Mouse (Mus musculus) urinary bladder, adult 18-20 months (tissue): ENCODE measurements at regions not wholly inside any gene's neighbourhood (a gene's known extent, or its start where the extent isn't known, plus 50 kb on each side); places are given as distances from the start of the nearest gene placed in this dataset.

Experiments
- DNase-seq, 2 experiments: peaks; one replicate each; pipeline ENCODE4 v3.0.0; 2022; ENCODE audit warnings: low spot score in 2 of 2, mixed read lengths in 2 of 2

GRCm38 (mm10) chr11:117036977-117037376 lies 78.0 kb upstream of the Sec14l1 start:
- no peak for DNase-seq

GRCm38 (mm10) chr11:117038282-117039106 lies 76.5 kb upstream of the Sec14l1 start:
- DNase-seq, result no peak

DNA sequence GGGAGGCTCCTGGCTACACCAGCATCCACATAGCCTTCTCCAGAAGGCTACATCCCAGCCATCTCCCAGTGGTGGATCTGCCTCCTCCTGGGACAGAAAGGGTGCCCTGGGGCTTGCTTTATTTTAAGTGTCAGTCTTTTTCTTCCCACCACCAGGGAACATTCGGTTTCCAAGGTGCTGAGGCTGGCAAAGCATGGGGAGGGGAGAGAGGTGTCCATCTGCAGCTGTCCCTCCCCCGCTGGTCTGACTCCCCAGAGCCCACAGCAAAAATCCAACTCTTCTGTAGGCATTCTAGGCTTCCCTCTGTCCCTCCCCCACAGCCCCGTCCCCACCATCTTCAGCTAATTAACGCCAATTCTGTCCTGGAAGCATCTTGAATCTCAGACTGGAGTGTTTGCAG lies 74.1 kb upstream of the Sec14l1 start:
- no peak for DNase-seq

DNA sequence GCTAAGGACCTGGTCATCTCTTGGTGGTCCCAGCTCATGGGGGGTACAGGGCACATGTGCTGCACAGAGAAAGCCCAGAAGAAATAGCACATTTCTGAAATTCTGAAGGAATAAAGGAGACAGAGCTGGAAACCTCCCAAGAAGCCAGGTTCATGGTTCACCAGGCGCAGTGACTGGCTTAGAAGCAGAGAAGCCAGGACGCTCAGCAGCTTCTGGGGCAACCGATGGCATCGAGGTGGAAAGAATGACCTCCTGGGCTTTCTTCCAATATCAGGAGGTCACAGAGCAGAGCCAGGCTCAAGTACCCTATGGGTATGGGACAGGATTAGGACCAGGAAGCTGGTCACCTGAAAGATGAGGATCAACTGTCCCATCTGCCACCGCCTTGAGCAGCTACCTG lies 72.6 kb upstream of the Sec14l1 start:
- no peak for DNase-seq

DNA sequence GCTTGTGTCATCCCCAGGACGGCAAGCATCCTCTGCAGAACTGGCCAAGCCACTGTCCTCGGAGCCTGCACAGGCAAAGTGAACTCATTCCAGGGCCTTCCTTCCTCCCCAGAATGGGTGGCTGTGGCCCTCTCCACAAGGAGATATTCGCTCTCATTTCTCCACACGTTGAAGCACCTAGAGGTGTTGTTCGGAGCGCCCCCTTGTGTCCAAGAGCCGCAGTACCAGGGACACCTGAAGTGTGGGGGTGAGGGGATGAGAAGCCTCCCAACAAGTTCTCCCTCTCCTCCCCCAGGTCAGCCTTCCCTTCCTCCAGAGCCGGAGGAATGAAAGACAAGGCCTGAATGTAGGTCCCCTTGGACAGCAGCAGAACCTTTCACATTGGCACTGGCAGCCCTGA lies 71.4 kb upstream of the Sec14l1 start:
- peak; percentile 35 to 69 for DNase-seq

DNA sequence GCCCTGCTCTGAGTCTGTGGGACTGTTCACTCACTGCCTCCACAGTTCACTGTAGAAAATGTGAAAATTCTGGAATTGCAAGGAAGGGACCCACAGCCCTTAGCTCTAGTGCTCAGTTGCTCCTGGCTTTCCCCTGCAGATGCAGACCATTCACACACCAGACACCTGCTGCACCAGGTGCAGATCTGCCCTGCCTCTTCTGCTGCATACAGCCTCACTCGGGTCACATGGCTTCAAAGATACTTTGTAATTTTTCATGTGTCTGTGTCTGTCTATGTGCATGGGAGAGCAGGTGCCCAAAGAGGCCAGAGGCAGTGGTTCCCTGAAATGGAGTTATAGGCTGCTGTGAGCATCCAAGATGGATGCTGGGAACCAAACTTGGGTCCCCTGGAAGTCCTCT lies 70.2 kb upstream of the Sec14l1 start:
- DNase-seq, result no peak

DNA sequence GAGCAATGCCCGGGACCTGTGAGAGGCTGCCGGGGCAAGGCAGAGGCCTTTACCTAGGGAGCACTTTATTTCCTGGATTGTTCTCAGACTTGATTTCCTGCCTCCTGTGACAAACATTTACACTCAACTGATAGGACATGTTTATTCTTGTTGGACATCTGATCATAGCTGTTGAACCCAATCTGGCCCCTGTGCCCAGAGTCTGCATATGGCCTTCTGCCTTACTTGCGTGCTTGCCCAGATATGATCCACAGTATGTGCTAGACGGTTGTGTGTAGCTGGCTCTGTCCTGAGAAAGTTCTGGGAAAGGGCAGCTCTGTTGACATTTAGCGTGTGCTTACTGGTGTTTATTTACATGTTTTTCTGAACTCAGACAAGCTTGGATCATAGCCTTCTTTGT lies 68.3 kb upstream of the Sec14l1 start:
- DNase-seq, result peak in 1 of 2 experiments; percentile 59

GRCm38 (mm10) chr11:117047172-117047950 lies 67.6 kb upstream of the Sec14l1 start:
- no peak for DNase-seq

DNA sequence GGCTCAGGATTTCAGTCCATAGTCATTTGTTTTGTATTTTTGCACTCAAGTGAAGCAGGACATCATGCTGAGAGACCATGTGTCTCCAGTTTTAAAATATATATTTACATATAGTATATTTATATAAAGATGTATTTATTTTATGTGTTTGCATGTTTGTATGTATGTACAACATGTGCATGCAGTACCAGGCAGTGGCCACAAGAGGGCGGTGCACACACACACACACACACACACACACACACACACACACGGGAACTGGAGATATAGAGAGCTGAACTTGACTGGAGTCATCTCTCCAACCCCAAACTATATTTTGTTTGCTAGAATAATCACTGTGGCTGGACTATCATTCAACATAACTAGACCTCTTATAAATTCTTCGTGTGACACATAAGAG lies 66.1 kb upstream of the Sec14l1 start:
- no peak for DNase-seq

DNA sequence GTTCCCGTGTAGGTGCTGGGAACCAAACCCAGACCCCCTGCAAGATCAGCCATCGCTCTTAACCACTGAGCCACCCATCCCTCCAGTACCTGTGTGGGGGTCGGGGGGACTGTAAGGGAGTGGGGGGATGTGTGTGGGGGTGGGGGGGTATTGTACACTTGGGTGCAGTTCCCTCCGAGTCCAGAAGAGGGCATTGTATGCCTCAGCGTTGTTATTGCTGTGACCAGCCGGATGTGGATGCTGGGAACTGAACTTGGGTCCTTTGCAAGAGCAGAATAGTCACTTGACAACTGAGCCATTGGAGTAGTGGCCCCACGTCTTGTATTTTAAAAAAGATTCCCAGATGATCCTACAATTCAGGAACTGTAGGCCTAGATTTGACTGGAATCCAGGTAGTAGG lies 64.2 kb upstream of the Sec14l1 start:
- DNase-seq, result no peak

DNA sequence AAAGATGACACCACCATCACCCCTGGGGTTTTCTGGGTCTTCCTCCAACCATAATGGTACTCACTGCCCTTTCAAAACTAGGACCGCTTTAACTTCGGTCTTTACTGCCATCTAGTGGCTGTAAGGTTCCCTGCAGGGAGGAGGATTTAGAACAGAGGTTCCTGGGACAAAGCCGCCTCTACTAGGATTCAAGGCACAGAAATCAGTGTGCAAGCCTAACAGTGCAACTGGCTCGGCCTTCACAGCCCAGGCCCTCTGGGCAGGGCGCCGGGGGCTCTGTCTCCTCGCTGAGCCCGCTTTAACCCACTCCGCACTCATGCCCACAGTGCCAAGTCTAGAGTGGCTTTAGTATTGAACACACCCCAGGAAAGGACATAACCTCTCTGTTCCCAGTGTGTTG lies 58.0 kb upstream of the Sec14l1 start:
- peak; percentile 42 to 49 for DNase-seq

GRCm38 (mm10) chr11:117057451-117057850 lies 57.5 kb upstream of the Sec14l1 start:
- no peak for DNase-seq

DNA sequence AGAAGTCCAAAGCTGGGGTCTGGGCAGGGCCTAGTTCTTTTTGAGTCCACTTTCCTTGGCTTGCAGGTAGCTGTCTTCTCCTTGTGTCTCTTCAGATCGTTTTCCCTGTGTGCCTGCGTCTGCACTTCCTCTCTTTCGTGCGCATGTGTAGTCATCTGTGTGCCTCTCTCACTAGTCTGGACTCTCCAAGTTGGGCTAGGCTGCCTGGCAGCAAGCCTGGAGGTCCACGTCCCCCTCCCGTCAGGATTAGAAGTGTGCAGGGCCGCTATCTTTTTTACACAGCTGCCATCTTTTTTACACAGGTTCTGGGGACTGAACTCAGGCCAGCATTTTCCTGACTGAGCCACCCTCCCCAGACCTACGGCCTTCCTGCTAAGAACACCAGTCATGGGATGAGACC lies 55.8 kb upstream of the Sec14l1 start:
- no peak for DNase-seq

DNA sequence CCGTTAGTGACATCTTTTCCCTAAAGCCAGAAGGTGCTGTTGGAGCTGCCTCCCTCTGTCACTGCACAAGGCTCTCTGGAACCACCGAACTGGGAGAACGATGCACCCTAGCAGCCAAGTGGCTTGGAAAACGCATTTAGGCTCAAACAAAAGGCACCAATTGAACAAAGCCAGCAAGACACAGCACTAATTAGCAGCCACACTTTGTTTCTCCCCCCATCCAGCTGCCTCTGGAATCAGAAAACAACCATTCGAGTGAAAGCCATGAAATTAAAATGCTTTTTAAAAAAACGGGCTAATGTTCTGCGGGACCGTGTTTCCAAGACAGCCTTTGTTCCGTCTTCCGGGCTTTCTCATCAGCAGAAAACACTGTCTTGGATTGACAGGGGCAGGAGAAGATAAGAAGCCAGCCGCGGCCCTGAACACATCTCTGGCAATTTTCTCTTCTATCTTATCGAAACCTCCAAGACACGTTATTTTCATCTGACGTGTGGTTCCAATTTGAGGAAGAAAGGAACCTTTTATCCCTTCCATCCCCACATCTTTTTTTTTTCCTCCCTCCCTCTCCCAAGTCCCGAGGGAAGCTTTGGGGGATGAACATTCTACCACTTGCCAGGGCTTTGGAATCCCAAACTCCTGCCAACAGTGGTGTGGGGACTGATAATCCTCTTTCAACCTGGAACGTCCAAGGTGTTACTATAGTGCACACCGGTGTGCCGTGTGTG lies 54.8 kb upstream of the Sec14l1 start:
- no peak for DNase-seq

DNA sequence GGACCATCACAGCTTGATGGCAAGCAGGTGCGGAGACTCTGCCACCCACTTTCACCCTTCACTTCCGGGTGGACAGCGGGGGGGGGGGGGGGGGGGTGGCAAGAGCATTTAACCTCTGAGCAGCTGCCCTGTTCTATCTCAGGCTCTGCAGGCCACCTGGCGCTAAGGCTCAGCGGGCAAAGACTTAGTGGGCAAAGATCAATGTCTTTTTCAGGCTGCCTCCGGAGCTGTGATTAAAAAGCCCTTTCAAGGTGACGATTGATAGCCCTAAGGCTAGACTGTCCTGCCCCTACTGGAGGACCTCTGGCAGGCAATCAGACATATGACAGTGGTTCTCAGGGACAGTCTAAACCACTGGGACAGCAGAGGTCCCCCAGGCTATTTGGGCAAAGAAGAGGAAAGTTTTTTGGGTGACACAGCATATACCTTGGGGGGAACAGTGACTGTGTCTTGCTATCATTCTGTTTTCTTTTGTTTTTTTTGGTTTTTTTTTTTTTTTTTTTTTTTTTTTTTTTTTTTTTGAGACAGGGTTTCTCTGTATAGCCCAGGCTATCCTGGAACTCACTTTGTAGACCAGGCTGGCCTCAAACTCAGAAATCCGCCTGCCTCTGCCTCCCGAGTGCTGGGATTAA lies 54.1 kb upstream of the Sec14l1 start:
- DNase-seq, result no peak

DNA sequence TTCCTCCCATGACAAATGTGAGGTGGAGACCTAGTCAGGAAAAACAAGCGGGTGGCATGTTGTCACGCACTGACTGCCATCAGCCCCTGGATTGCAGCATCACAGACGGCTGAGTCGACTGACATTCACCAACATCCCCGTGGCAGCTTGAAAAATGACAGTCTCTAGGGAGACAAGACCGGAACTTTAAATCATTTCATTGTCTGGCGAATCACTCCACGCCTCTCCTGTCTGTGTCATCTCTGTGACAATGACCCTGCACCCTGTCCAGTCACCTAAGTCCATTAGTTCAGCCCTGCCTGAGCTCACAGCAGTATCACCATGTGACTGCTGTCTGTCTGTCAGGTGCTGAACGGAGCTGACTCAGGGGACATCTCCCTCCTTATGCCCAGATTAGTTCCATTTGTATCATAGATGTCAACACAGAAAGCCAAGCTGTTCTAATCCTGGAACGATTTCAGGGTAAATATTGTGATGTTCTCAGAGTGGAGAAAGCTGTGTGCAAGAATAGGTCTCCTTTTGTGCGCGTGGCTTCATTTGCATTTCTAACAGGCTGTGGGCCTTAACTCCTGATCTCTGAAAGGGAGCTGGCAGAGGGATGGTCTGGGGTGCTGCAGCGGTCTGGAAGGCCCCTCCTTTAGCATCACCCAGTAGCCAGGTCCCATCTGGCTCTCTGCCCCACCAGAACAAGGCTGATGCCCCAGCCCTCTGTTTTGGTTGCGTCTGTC lies 52.0 kb upstream of the Sec14l1 start:
- DNase-seq, result no peak
